ENCODE assay signal across 19 mouse cellular contexts in genomic region chr11:58832541-58832940, GRCm38 (mm10). TPM values are rescaled to one million over a fixed set of nuclear protein-coding genes. Genes with fewer than 3 reads are reported as not detected.
DNase-seq lines count a peak whose midpoint lies in the region.
"Had no signal": no experiment of that assay in that cellular context is flagged by ENCODE, and none has a peak within 500 bp of the region (broad histone marks: within the 10 kb centered on the region; RNA-seq: fewer than 3 reads in every experiment).

No protein-coding gene starts in this region.

- peak; percentile 27 for DNase-seq in CD4-positive helper T cell, adult 2 months (ENCODE audit: low read depth, low spot score)
- DNase-seq in T-cell, adult 2 months (ENCODE audit: low spot score): peak; percentile 17
- DNase-seq in heart, adult 11 months: peak; percentile 55
- DNase-seq in thymus, adult 18-20 months: peak; percentile 45 to 70
- DNase-seq in thymus, postnatal 0 days (ENCODE audit: low spot score): peak; percentile 84
- DNase-seq in thymus, postnatal 14 days: peak; percentile 58
- peak; percentile 57 to 68 for DNase-seq in thymus, postnatal 36 days

RNA-seq across cellular contexts. Expression of gene Olfr312, which starts 3.5 kb away (rescaled TPM):
- polyA plus RNA-seq in thymus, postnatal 0 days (2015; fragmentation: Nextera tagmentation; extraction: Ambion mirVana): 0.03 TPM in 1 of 2 replicates, not detected in the other
- polyA plus RNA-seq: adrenal gland, adult 2 months; brain, embryonic 14.5 days; embryonic facial prominence, embryonic 11.5 days; embryonic facial prominence, embryonic 13.5 days; embryonic facial prominence, embryonic 15.5 days; erythroblast, embryonic 14.5 days; forebrain, embryonic 11.5 days; forebrain, embryonic 13.5 days; forebrain, embryonic 15.5 days; forebrain, postnatal 0 days; G1E; Patski had no signal

RNA-seq across cellular contexts. Expression of gene Olfr311, which starts 6.5 kb away (rescaled TPM):
- polyA plus RNA-seq in thymus, postnatal 0 days (2015; fragmentation: Nextera tagmentation; extraction: Ambion mirVana): not detected in 2 replicates
- polyA plus RNA-seq: adrenal gland, adult 2 months; brain, embryonic 14.5 days; embryonic facial prominence, embryonic 11.5 days; embryonic facial prominence, embryonic 13.5 days; embryonic facial prominence, embryonic 15.5 days; erythroblast, embryonic 14.5 days; forebrain, embryonic 11.5 days; forebrain, embryonic 13.5 days; forebrain, embryonic 15.5 days; forebrain, postnatal 0 days; G1E; Patski had no signal

RNA-seq across cellular contexts. Expression of gene Gm12258, which starts 14.4 kb away (rescaled TPM):
- 19.2 and 20.6 TPM in 2 replicates for polyA plus RNA-seq in thymus, postnatal 0 days (2015; fragmentation: Nextera tagmentation; extraction: Ambion mirVana)

RNA-seq across cellular contexts. Expression of gene Olfr313, which starts 17.7 kb away (rescaled TPM):
- polyA plus RNA-seq in thymus, postnatal 0 days (2015; fragmentation: Nextera tagmentation; extraction: Ambion mirVana): 0.06 and 0.08 TPM in 2 replicates
- polyA plus RNA-seq: adrenal gland, adult 2 months; brain, embryonic 14.5 days; embryonic facial prominence, embryonic 11.5 days; embryonic facial prominence, embryonic 13.5 days; erythroblast, embryonic 14.5 days; forebrain, embryonic 13.5 days; forebrain, embryonic 15.5 days; forebrain, postnatal 0 days; G1E; Patski had no signal

RNA-seq across cellular contexts. Expression of gene Fam183b, which starts 30.8 kb away (rescaled TPM):
- polyA plus RNA-seq in thymus, postnatal 0 days (2015; fragmentation: Nextera tagmentation; extraction: Ambion mirVana): 1.5 and 2.2 TPM in 2 replicates
- polyA plus RNA-seq: adrenal gland, adult 2 months; embryonic facial prominence, embryonic 13.5 days; erythroblast, embryonic 14.5 days; G1E; Patski had no signal

Comparison
In these comparisons a context has a peak if more than half of its experiments do, and no peak if none do; other contexts are left out.
1. Peak in every context shown above with its lines: DNase-seq.
2. DNase-seq: peak in every context shown above with its lines; median percentile 84 in thymus, postnatal 0 days; 62 in thymus, postnatal 36 days; 58 in thymus, postnatal 14 days; 58 in thymus, adult 18-20 months; 55 in heart, adult 11 months; 27 in CD4-positive helper T cell, adult 2 months; 17 in T-cell, adult 2 months.